Comparison of ENCODE assay signal across 8 mouse cellular contexts in genomic region chr1:183369427-183370014, GRCm38 (mm10). TPM values are rescaled to one million over a fixed set of nuclear protein-coding genes. Genes with fewer than 3 reads are reported as not detected.
DNase-seq lines count a peak whose midpoint lies in the region; ATAC-seq and TF ChIP-seq lines count a peak whose summit lies in the region.

Gene Mia3, minus strand, starts transcription at chr1:183369553.

- TF ChIP-seq CTCF in lung, adult 2 months (IDR thresholded peaks at IDR 0.05; ENCODE audit: insufficient read depth, low read length): no peak

- peaks cover 1% of the 10 kb centered on the region; the same call in 1 of the 2 replicates for H3K36me3 ChIP-seq in forebrain, embryonic 15.5 days

- peaks cover 21% of the 10 kb centered on the region for H3K4me1 ChIP-seq in forebrain, embryonic 15.5 days
- H3K4me1 ChIP-seq in lung, adult 2 months (ENCODE audit: control insufficient read depth, insufficient read depth, low read length): no peaks in the 10 kb centered on the region

- no peaks in the 10 kb centered on the region for H3K27me3 ChIP-seq in forebrain, embryonic 15.5 days

- H3K9me3 ChIP-seq in forebrain, embryonic 15.5 days: no peaks in the 10 kb centered on the region

- DNase-seq in ES-CJ7 (ENCODE audit: low read depth, low spot score): peak; percentile 96
- DNase-seq in cerebellum, adult 11 months: peak; percentile 98
- DNase-seq in heart, postnatal 25 days (ENCODE audit: low spot score): peak; percentile 92
- DNase-seq in layer of hippocampus, adult 18-20 months (ENCODE audit: low spot score in 2 of 2): peak; percentile 98 to 99
- DNase-seq in lung, adult 2 months: peak; percentile 89
- DNase-seq in thymus, adult 18-20 months: peak; percentile 89 to 92

- peak within 1 kb of the TSS; percentile 71 for H3K9ac ChIP-seq in forebrain, embryonic 15.5 days (replicated peaks)

- intact Hi-C loops in heart, postnatal 25 days (cut with DNase I): loop anchor here (2.0 kb wide), 1 partner anchor 19 kb away; the partner anchor contains the start of gene Taf1a

- H3K27ac ChIP-seq in forebrain, embryonic 15.5 days (replicated peaks): peak within 1 kb of the TSS; percentile 74

- WGBS in forebrain, embryonic 15.5 days: under 1% methylated on average over 49 of the region's 51 CpGs
- WGBS in lung, adult 2 months: under 1% methylated on average over 48 of the region's 51 CpGs

- ATAC-seq in forebrain, embryonic 15.5 days (replicated peaks): peak; percentile 98
- peak; percentile 98 for ATAC-seq in neutrophil, adult 5-6 weeks (ENCODE audit: extremely low read depth, insufficient number of reproducible peaks, low FRiP score, poor library complexity, severe bottlenecking)

- peak; percentile 71; the same call in 1 of the 2 replicates for TF ChIP-seq POLR2A in lung, adult 2 months (IDR thresholded peaks at IDR 0.05; ENCODE audit: borderline replicate concordance, extremely low read depth, low read depth, low read length)

- H3K4me3 ChIP-seq in forebrain, embryonic 15.5 days: peak within 1 kb of the TSS; percentile 97
- peak within 1 kb of the TSS; percentile 79 for H3K4me3 ChIP-seq in lung, adult 2 months (replicated peaks; ENCODE audit: extremely low read depth, low read depth, low read length)

- H3K4me2 ChIP-seq in forebrain, embryonic 15.5 days (replicated peaks): peak within 1 kb of the TSS; percentile 83

RNA-seq across cellular contexts. Expression of gene Mia3, which starts in this region (rescaled TPM):
- polyA plus RNA-seq in forebrain, embryonic 15.5 days (2015; fragmentation: Nextera tagmentation; extraction: Ambion mirVana): 92.9 and 98.8 TPM in 2 replicates
- 100 to 1,000 TPM; 102 to 117 TPM for total RNA-seq in heart, postnatal 25 days (2021)
- 100 to 1,000 TPM; 197 to 218 TPM for total RNA-seq in layer of hippocampus, adult 18-20 months (2021)
- polyA plus RNA-seq in lung, adult 2 months (2012; rRNA removed): 45.6 and 57.0 TPM in 2 replicates
- 179 and 182 TPM in 2 replicates for total RNA-seq in neutrophil, adult 5-6 weeks (2017)

Comparison
In these comparisons a context has a peak if more than half of its experiments do, and no peak if none do; other contexts are left out.
1. Peak in every context shown above with its lines: DNase-seq, ATAC-seq, H3K4me3 ChIP-seq and H3K27ac ChIP-seq.